Mouse (Mus musculus) embryonic facial prominence, embryonic 13.5 days (tissue): Measurements from ENCODE around the gene Sept1. TPM values are rescaled to one million over a fixed set of nuclear protein-coding genes. Genes with fewer than 3 reads are reported as not detected.
"Not testable (repeated sequence)": the region's sequence is repeated elsewhere in the genome, so short reads cannot be mapped to it uniquely, and the experiment has no call there.

Experiments
- ATAC-seq: fragments of 200-750 bp; cut with Nextera tagmentation; 2 replicates; pipeline ENCODE4 v1.8.0; 2017; ENCODE audit warnings: low read depth; ENCODE audit not compliant: insufficient number of reproducible peaks, insufficient read depth, low FRiP score, low TSS enrichment
- H3K27ac ChIP-seq: fragments of 300-500 bp; sonication (generic); 2 replicates; pipeline ENCODE4 v1.5.1; 2015; ENCODE audit warnings: moderate library complexity, mild to moderate bottlenecking, inconsistent platforms
- H3K27me3 ChIP-seq: fragments of 300-500 bp; sonication (generic); 2 replicates; pipeline ENCODE4 v1.6.1; 2015; ENCODE audit warnings: mild to moderate bottlenecking, inconsistent platforms
- H3K36me3 ChIP-seq: fragments of 300-500 bp; sonication (generic); 2 replicates; pipeline ENCODE4 v1.6.1; 2015; ENCODE audit warnings: mild to moderate bottlenecking, inconsistent platforms
- H3K4me1 ChIP-seq: fragments of 300-500 bp; sonication (generic); 2 replicates; pipeline ENCODE4 v1.6.1; 2015; ENCODE audit warnings: inconsistent platforms
- H3K4me2 ChIP-seq: fragments of 300-500 bp; sonication (generic); 2 replicates; pipeline ENCODE4 v1.6.1; 2015; ENCODE audit warnings: moderate library complexity, mild to moderate bottlenecking, inconsistent platforms
- H3K4me3 ChIP-seq: fragments of 300-500 bp; sonication (generic); 2 replicates; pipeline ENCODE4 v1.5.1; 2015; ENCODE audit warnings: mild to moderate bottlenecking, inconsistent platforms
- H3K9ac ChIP-seq: fragments of 300-500 bp; sonication (generic); 2 replicates; pipeline ENCODE4 v1.6.1; 2015; ENCODE audit warnings: mild to moderate bottlenecking, inconsistent platforms
- H3K9me3 ChIP-seq: fragments of 300-500 bp; sonication (generic); 2 replicates; pipeline ENCODE4 v1.6.1; 2016; ENCODE audit warnings: inconsistent platforms
- WGBS: fragments of 180-500 bp; shearing (Covaris S2); methylation state at CpG from one replicate; pipeline ENCODE4 v1.1.7; 2015; ENCODE audit warnings: mixed read lengths; 5-methylcytosine and 5-hydroxymethylcytosine counted together
- polyA plus RNA-seq: library from polyadenylated mRNA; unstranded; fragments of >200 nt; fragmentation: Nextera tagmentation; extraction: Ambion mirVana; gene quantifications from 2 replicates; pipeline ENCODE4 v1.2.1, GENCODE M21; 2015

The Sept1 gene
- polyA plus RNA-seq, 1 experiment from 2014 or later: 29.6 TPM

DNA sequence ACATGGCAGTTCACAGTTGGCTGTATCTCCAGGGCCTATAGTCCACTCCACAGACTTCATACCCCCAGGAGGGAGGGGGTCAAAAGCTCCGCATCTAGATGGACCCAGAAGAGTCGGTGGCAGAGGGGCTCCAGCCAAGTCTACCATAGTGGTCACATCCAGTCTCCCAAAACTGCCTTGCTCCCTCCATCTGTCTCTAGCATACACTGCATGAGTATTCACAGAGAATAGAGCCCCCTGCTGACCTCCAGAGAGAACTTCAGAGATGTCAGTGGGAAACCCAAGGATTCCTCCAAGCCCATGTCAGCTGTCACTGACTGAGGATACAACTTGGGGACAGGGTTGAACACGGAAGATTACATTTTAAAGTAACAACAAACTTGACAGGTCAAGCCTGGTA lies 47.3 kb downstream of the Sept1 start:
- Histone ChIP-seq H3K4me3 (no peak overlapping the region), H3K4me1 (no peaks in the 10 kb centered on the region), H3K27me3 (no peaks in the 10 kb centered on the region), H3K36me3 (0 out of 2 replicates have a peak, but pooled peaks cover 2% of the 10 kb centered on the region), H3K9me3 (no peaks in the 10 kb centered on the region), H3K27ac (no peak overlapping the region), H3K4me2 (no peak overlapping the region), H3K9ac (no peak overlapping the region)
- WGBS: 61% methylated on average over 3 of the region's 3 CpGs
- no peak for ATAC-seq

DNA sequence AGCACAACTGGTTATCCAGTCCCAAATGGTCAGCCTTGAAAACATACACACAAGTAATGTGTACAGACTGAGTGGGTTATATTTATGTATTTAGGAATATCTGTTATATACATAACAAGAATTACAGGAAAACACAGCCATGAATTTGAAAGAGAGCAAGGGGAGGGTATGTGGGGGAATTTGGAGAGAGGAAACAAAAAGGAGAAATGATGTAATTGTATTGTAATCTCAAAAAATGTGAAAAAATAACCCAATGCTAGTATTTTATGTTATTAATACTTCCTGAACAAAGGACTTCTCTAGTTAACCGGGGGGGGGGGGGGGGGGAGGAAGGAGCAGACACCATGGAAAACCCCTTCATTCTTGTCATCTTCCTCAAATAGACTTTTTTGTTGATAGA lies 48.2 kb downstream of the Sept1 start:
- Histone ChIP-seq H3K9me3 (no peaks in the 10 kb centered on the region), H3K9ac (no peak overlapping the region), H3K36me3 (no peaks in the 10 kb centered on the region), H3K27ac (no peak overlapping the region), H3K4me1 (no peaks in the 10 kb centered on the region), H3K27me3 (no peaks in the 10 kb centered on the region), H3K4me3 (no peak overlapping the region), H3K4me2 (no peak overlapping the region)
- ATAC-seq: no peak
- WGBS: 40% methylated on average over 1 of the region's 1 CpGs

DNA sequence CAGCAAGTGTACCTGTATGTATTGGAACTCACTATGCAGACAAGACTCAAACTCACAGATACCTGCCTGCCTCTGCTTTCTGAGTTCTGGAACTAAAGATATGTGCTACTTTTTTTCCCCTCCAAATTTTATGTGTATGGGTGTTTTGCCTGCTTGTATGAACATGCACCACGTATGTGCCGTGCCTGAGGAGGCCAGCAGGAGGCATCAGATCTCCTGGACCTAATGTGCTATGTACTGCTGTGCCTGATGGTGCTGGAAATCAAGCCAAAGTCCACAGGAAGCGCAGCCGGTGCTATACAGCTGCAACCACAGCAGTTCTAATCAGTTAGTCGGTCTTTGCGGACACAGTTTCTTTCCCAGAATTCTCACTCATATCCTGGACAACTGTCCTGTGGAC lies 49.1 kb downstream of the Sept1 start:
- Histone ChIP-seq H3K4me1 (no peaks in the 10 kb centered on the region), H3K27me3 (no peaks in the 10 kb centered on the region), H3K4me2 (no peak overlapping the region), H3K36me3 (no peaks in the 10 kb centered on the region), H3K9me3 (no peaks in the 10 kb centered on the region), H3K9ac (no peak overlapping the region), H3K4me3 (no peak overlapping the region), H3K27ac (no peak overlapping the region)
- 79% methylated on average over 6 of the region's 6 CpGs for WGBS
- ATAC-seq: no peak

DNA sequence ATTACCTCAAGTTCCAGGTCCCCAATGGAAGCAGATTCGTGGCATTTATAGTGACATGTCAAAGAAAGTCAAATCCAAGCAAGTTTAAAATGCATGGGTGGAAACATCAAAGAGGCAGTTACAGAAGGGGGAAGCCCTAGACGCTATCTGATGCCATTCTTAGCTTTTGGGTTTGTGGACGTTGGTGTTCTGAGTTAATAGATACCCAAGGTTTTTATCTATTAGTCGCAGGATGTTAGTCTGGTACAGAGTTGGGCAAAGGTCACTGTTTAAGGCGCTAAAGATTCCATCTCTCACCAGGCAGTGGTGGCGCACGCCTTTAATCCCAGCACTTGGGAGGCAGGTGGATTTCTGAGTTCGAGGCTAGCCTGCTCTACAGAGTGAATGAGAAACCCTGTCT lies 49.6 kb downstream of the Sept1 start:
- H3K4me3 ChIP-seq: no peak overlapping the region
- no peak overlapping the region for H3K4me2 ChIP-seq
- WGBS: 78% methylated on average over 8 of the region's 8 CpGs
- ATAC-seq: no peak
- no peak overlapping the region for H3K27ac ChIP-seq
- no peaks in the 10 kb centered on the region for H3K4me1 ChIP-seq
- no peaks in the 10 kb centered on the region for H3K9me3 ChIP-seq
- H3K9ac ChIP-seq: no peak overlapping the region
- no peaks in the 10 kb centered on the region for H3K27me3 ChIP-seq
- H3K36me3 ChIP-seq: no peaks in the 10 kb centered on the region

DNA sequence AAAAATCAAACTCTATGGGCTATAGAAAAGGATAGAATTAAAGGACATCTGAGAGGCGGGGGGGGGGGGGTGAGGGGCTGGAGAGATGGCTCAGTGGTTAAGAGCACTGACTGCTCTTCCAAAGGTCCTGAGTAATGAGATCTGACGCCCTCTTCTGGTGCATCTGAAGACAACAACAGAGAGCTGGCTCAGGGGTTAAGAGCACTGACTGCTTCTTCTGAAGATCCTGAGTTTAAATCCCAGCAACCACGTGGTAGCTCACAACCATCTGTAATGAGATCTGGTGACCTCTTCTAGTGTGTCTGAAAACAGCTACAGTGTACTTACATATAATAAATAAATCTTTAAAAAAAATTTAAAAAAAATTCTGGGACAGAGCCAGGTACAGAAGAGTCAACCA lies 51.2 kb downstream of the Sept1 start:
- H3K4me2 ChIP-seq, H3K27ac ChIP-seq, H3K4me1 ChIP-seq, H3K36me3 ChIP-seq, ATAC-seq, H3K9ac ChIP-seq, H3K27me3 ChIP-seq, H3K4me3 ChIP-seq, H3K9me3 ChIP-seq: not testable (repeated sequence)
- WGBS: 32% methylated on average over 3 of the region's 3 CpGs

DNA sequence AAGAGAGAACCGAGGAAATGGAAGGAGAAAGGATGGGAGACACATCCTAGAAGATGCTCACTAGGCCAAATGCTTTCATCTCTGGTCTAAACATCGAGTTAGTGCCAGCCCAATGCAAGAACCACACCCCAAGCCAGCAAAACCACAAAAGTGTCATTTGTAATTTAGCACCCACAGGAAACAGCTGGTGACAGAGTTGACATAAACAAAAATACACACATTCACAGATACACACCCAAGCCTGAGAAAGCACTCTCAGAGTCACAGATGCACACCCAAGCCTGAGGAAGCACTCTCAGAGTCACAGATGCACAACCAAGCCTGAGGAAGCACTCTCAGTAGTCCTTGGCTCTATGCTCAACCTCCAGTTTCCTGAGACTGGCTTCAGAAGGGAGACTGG lies 52.1 kb downstream of the Sept1 start:
- no peak for ATAC-seq
- H3K4me3 ChIP-seq: no peak overlapping the region
- no peaks in the 10 kb centered on the region for H3K27me3 ChIP-seq
- 67% methylated on average over 2 of the region's 2 CpGs for WGBS
- no peak overlapping the region for H3K9ac ChIP-seq
- no peak overlapping the region for H3K27ac ChIP-seq
- H3K9me3 ChIP-seq: no peaks in the 10 kb centered on the region
- no peaks in the 10 kb centered on the region for H3K4me1 ChIP-seq
- H3K36me3 ChIP-seq: no peaks in the 10 kb centered on the region
- no peak overlapping the region for H3K4me2 ChIP-seq

DNA sequence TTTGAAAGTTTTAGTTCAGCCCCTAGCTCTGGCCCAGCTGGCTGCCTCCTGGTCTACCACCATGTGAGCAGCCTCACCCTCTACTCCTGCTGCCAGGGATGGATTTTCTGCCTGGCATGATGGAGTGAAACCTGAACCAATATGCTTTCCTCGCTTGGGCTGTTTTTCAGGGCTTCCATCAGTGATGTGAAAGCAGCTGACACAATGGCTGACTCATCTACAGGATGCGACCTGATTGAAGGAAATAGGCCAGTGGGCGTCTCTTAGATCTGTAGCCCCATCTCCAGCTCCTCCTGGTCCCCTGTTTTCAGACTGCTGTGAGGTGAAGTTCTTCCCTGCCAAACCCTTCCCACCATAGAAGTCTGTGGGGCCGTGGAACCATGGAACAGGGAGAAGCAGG lies 56.0 kb downstream of the Sept1 start:
- Histone ChIP-seq H3K9me3 (no peaks in the 10 kb centered on the region), H3K9ac (no peak overlapping the region), H3K27ac (no peak overlapping the region), H3K4me1 (no peaks in the 10 kb centered on the region), H3K36me3 (no peaks in the 10 kb centered on the region), H3K4me2 (no peak overlapping the region), H3K27me3 (no peaks in the 10 kb centered on the region), H3K4me3 (no peak overlapping the region)
- 69% methylated on average over 4 of the region's 4 CpGs for WGBS
- ATAC-seq: no peak

DNA sequence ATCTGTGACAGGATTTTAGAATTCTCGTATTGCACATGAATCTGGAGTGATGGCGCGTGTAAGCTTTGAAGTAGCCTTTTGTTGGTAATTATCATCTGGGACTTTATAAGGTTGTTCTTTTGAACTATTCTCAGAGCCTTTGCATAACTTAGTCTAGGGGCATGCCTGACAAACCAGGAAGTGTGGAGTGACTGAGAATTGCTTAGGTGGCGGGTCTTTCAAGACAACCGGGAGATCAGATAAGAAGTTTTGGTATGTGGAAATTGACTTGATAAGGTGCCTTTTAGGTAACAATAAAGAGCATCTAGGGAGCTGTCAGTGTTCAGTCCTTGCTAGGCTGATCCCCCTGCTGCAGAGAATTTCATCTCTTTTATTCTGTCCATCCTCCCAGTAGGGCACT lies 66.4 kb downstream of the Sept1 start:
- H3K36me3 ChIP-seq: no peaks in the 10 kb centered on the region
- H3K4me1 ChIP-seq: no peaks in the 10 kb centered on the region
- H3K27me3 ChIP-seq: peaks cover 3% of the 10 kb centered on the region; the same call in 1 of the 2 replicates
- no peak overlapping the region for H3K4me2 ChIP-seq
- H3K9me3 ChIP-seq: no peaks in the 10 kb centered on the region
- no peak overlapping the region for H3K9ac ChIP-seq
- H3K27ac ChIP-seq: no peak overlapping the region
- H3K4me3 ChIP-seq: no peak overlapping the region
- 81% methylated on average over 5 of the region's 5 CpGs for WGBS
- no peak for ATAC-seq

DNA sequence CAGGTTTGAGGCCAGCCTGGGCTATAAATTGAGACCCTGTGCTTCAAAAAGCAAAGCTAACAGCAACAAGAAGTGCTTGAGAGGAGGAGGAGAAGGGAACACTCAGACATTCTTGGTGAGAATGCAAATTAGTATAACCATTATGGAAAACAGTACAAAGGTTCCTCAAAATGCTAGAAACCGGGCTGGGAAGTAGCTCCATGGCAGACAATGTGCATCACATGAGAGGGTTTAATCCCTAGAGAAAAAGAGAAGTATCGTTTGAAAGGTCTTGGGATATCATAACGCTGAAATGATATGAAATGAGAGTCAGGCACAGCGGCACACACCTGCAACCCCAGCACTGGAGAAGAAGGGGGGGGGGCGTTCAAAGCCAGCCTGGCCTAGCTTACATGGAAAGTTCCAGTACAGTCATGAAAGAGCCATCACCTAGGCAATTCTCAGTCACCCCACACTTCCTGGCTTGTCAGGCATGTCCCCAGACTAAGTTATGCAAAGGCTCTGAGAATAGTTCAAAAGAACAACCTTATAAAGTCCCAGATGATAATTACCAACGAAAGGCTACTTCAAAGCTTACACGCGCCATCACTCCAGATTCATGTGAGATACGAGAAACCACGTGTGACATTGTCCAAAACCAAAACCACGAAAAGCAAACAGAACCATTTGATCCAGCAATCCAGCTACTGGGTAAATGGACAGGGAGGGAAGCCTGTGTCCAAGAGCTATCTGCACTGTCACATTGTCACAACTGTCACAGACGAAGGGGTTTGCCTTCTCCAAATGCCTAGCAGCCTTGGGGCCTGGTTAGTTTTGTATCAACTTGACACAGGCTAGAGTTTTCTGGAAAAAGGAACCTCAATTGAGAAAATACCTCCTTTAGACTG lies 67.1 kb downstream of the Sept1 start:
- H3K27me3 ChIP-seq: peaks cover 3% of the 10 kb centered on the region; the same call in 1 of the 2 replicates
- H3K9me3 ChIP-seq: no peaks in the 10 kb centered on the region
- no peaks in the 10 kb centered on the region for H3K4me1 ChIP-seq
- H3K4me3 ChIP-seq: no peak overlapping the region
- no peak overlapping the region for H3K4me2 ChIP-seq
- 82% methylated on average over 12 of the region's 12 CpGs for WGBS
- no peak for ATAC-seq
- no peak overlapping the region for H3K9ac ChIP-seq
- H3K36me3 ChIP-seq: no peaks in the 10 kb centered on the region
- H3K27ac ChIP-seq: no peak overlapping the region

Other genes starting within 250 kb of the Sept1 start
- 5.3 and 7.1 TPM in 2 replicates for gene Mvp, start 218.5 kb downstream of the Sept1 start, polyA plus RNA-seq
- 0.47 TPM in 1 of 2 replicates, not detected in the other for gene Pagr1b, start 216.6 kb downstream of the Sept1 start, polyA plus RNA-seq
- gene Pagr1a, start 215.8 kb downstream of the Sept1 start, polyA plus RNA-seq: 50.4 and 53.7 TPM in 2 replicates
- 83.4 and 89.6 TPM in 2 replicates for gene Gm42742, start 212.0 kb downstream of the Sept1 start, polyA plus RNA-seq
- 13.1 and 16.9 TPM in 2 replicates for gene Prrt2, start 211.9 kb downstream of the Sept1 start, polyA plus RNA-seq
- gene Maz, start 206.1 kb downstream of the Sept1 start, polyA plus RNA-seq: 63.6 and 73.0 TPM in 2 replicates
- gene Kif22, start 190.7 kb downstream of the Sept1 start, polyA plus RNA-seq: 99.4 and 124 TPM in 2 replicates
- 15.5 TPM in 1 of 2 replicates, not detected in the other for gene Zg16, start 145.8 kb downstream of the Sept1 start, polyA plus RNA-seq
- 1.8 and 2.0 TPM in 2 replicates for gene AI467606, start 141.8 kb downstream of the Sept1 start, polyA plus RNA-seq
- 1.1 and 1.2 TPM in 2 replicates for gene Qprt, start 110.9 kb downstream of the Sept1 start, polyA plus RNA-seq
- gene Spn, start 95.3 kb downstream of the Sept1 start, polyA plus RNA-seq: 0.15 and 0.25 TPM in 2 replicates
- gene Cd2bp2, start 37.1 kb downstream of the Sept1 start, polyA plus RNA-seq: 68.3 and 73.3 TPM in 2 replicates
- gene Tbc1d10b, start 24.7 kb downstream of the Sept1 start, polyA plus RNA-seq: 30.4 and 32.0 TPM in 2 replicates
- 34.1 and 41.1 TPM in 2 replicates for gene Mylpf, start 24.2 kb downstream of the Sept1 start, polyA plus RNA-seq
- gene Zfp553, start 69 bp downstream of the Sept1 start, polyA plus RNA-seq: 53.7 and 55.0 TPM in 2 replicates
- gene Zfp771, start 11.1 kb upstream of the Sept1 start, polyA plus RNA-seq: 78.2 and 83.9 TPM in 2 replicates
- gene Dctpp1, start 27.6 kb upstream of the Sept1 start, polyA plus RNA-seq: 156 and 206 TPM in 2 replicates
- gene Sephs2, start 40.9 kb upstream of the Sept1 start, polyA plus RNA-seq: 63.4 and 64.1 TPM in 2 replicates
- 0.52 and 1.1 TPM in 2 replicates for gene Itgal, start 63.1 kb upstream of the Sept1 start, polyA plus RNA-seq
- 16.1 and 18.1 TPM in 2 replicates for gene Zfp768, start 112.5 kb upstream of the Sept1 start, polyA plus RNA-seq
- 9.4 and 10.5 TPM in 2 replicates for gene Zfp747, start 142.9 kb upstream of the Sept1 start, polyA plus RNA-seq
- gene 9130019O22Rik, start 154.0 kb upstream of the Sept1 start, polyA plus RNA-seq: 5.6 and 5.9 TPM in 2 replicates
- 6.4 and 7.2 TPM in 2 replicates for gene E430018J23Rik, start 160.5 kb upstream of the Sept1 start, polyA plus RNA-seq
- gene Zfp764, start 173.7 kb upstream of the Sept1 start, polyA plus RNA-seq: 7.7 and 8.2 TPM in 2 replicates
- gene Zfp688, start 188.9 kb upstream of the Sept1 start, polyA plus RNA-seq: 25.6 and 29.3 TPM in 2 replicates
- 11.8 and 13.1 TPM in 2 replicates for gene Zfp689, start 216.0 kb upstream of the Sept1 start, polyA plus RNA-seq
- 46.0 and 48.3 TPM in 2 replicates for gene Prr14, start 226.5 kb upstream of the Sept1 start, polyA plus RNA-seq
- 12.2 and 15.3 TPM in 2 replicates for gene Fbrs, start 246.1 kb upstream of the Sept1 start, polyA plus RNA-seq